Mouse (Mus musculus) 3T3-L1 (cell line): ENCODE data around the gene Cog7.

ENCODE experiments used
- DNase-seq: peaks from one replicate; pipeline ENCODE4 v3.0.0-alpha.2; 2015; ENCODE audit warnings: low read depth, low spot score

Cog7 gene

GRCm38 (mm10) chr7:121899311-121899710, 82.2 kb downstream of the Cog7 start:
- DNase-seq: no peak

- DNase-seq: no peak
Measured at GRCm38 (mm10) chr7:121896689-121897088, 84.8 kb downstream of the Cog7 start.

- no peak for DNase-seq
Measured at GRCm38 (mm10) chr7:121890636-121891360, 90.7 kb downstream of the Cog7 start.

- no peak for DNase-seq
Measured at GRCm38 (mm10) chr7:121880246-121880645, 101.3 kb downstream of the Cog7 start.

- no peak for DNase-seq
Measured at GRCm38 (mm10) chr7:121874784-121875183, 106.7 kb downstream of the Cog7 start.

GRCm38 (mm10) chr7:121873998-121874397, 107.5 kb downstream of the Cog7 start:
- DNase-seq: no peak

- no peak for DNase-seq
Measured at GRCm38 (mm10) chr7:121871631-121872030, 109.9 kb downstream of the Cog7 start.

- DNase-seq: no peak
Measured at GRCm38 (mm10) chr7:121864858-121865585, 116.5 kb downstream of the Cog7 start, which contains the start of gene Scnn1b. Gene Scnn1b (plus strand): TSS chr7:121865038.

- no peak for DNase-seq
Measured at GRCm38 (mm10) chr7:121858939-121859338, 122.6 kb downstream of the Cog7 start.

GRCm38 (mm10) chr7:121857177-121857884, 124.2 kb downstream of the Cog7 start:
- no peak for DNase-seq

GRCm38 (mm10) chr7:121848537-121849168, 132.9 kb downstream of the Cog7 start:
- DNase-seq: no peak

- DNase-seq: no peak
Measured at GRCm38 (mm10) chr7:121845964-121846363, 135.5 kb downstream of the Cog7 start.

- DNase-seq: no peak
Measured at GRCm38 (mm10) chr7:121842234-121842633, 139.3 kb downstream of the Cog7 start.

GRCm38 (mm10) chr7:121840810-121841209, 140.7 kb downstream of the Cog7 start:
- DNase-seq: no peak

GRCm38 (mm10) chr7:121836827-121837226, 144.7 kb downstream of the Cog7 start:
- no peak for DNase-seq

GRCm38 (mm10) chr7:121835392-121835791, 146.1 kb downstream of the Cog7 start:
- DNase-seq: no peak
